Mouse (Mus musculus) megakaryocyte, embryonic 14.5 days (primary cell): ENCODE results near the gene Zfp128. TPM values are rescaled to one million over a fixed set of nuclear protein-coding genes. Genes with fewer than 3 reads are reported as not detected.
"Not testable (repeated sequence)": the region's sequence is repeated elsewhere in the genome, so short reads cannot be mapped to it uniquely, and the experiment has no call there.

ENCODE experiments used
- H3K27me3 ChIP-seq: replicated peaks from 2 replicates; pipeline ENCODE3; 2012; ENCODE audit warnings: inconsistent platforms
- H3K36me3 ChIP-seq: replicated peaks from 2 replicates; pipeline ENCODE3; 2012; ENCODE audit warnings: low read length, inconsistent platforms, mixed read lengths
- H3K4me1 ChIP-seq: 2 replicates; pipeline ENCODE4 v1.6.1; 2012; ENCODE audit warnings: inconsistent platforms
- H3K4me3 ChIP-seq: replicated peaks from 2 replicates; pipeline ENCODE3; 2012; ENCODE audit warnings: moderate library complexity, mild to moderate bottlenecking, inconsistent platforms
- H3K9me3 ChIP-seq: 2 replicates; pipeline ENCODE4 v1.6.1; 2012; ENCODE audit warnings: inconsistent platforms
- FLI1 ChIP-seq: IDR thresholded peaks from 2 replicates; pipeline ENCODE4 v1.6.1; 2012; ENCODE audit warnings: low read length, inconsistent platforms, mixed read lengths
- GATA1 ChIP-seq: IDR thresholded peaks from 3 replicates; pipeline ENCODE4 v1.6.1; 2012; ENCODE audit warnings: mixed read lengths, low read length, inconsistent platforms, borderline replicate concordance
- polyA plus RNA-seq: library from polyadenylated mRNA; stranded (reverse); fragments of >175 nt; gene quantifications from 2 replicates; pipeline ENCODE4 v1.2.3, GENCODE M21; 2012; ENCODE audit warnings: low replicate concordance; ENCODE audit not compliant: insufficient read depth

Gene Zfp128
- 0.25 TPM in 1 of 2 replicates, not detected in the other for polyA plus RNA-seq

GRCm38 (mm10) chr7:12880911-12881660, at the start of gene Zfp128:
Gene Zfp128 (plus strand): TSS chr7:12881177.
- no peak for TF ChIP-seq FLI1
- no peak for TF ChIP-seq GATA1
- Histone ChIP-seq H3K9me3 (no peaks in the 10 kb centered on the region), H3K27me3 (no peaks in the 10 kb centered on the region), H3K36me3 (peaks cover 19% of the 10 kb centered on the region), H3K4me1 (peaks cover 26% of the 10 kb centered on the region), H3K4me3 (peak within 1 kb of the TSS; percentile 97)

DNA sequence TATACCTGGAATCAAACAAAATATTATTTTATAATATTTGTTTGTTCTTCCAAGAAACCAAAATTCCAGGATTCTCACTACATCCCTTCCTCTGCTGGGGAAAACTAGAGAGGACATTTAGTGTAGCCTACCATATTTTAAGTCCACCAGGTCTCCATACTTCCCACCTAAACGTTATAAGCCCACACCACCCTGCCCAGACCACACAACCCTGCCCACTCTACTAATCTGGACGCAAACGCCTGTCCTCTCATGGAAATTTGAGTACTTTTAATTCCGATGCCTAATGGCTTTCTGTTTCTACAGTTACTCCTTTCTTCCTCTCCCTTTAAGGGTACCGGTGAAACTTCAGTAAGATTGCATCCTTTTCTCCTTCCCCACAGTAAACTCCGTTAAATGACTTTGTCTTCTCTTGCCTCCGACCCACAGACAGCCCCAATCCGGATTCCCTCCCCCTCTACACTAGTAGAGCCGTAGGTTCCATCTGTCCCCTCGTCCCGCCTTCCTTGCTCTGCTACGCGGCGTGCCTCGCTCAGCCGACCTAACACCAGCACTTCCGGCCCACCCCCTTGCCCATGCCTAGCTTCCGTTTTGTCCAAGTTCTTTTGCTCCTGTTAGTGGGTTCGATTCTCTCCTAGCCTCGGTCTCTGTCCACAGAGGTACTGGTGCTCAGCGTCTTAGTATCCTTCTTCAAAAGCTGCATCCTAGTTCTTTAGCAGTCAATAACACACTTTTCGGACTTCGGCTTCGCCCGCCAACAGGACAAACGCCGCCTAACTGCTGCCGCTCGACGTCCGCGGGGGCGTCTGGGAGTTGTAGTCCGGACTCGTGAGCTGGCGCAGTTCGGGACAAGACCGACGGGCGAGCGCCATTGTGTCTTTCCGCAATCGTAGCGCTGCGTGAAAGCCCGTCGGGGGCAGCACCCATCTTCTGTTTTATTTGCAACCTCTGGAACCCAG, 46.5 kb upstream of the Zfp128 start, which contains the start of gene Zfp110:
Gene Zfp110, plus strand, starts transcription at position 600 of the 959 bp plus-strand sequence.
- H3K4me3 ChIP-seq = peak within 1 kb of the TSS; percentile 94
- peaks cover 17% of the 10 kb centered on the region for H3K4me1 ChIP-seq
- no peak for TF ChIP-seq GATA1
- TF ChIP-seq FLI1 = peak; percentile 75; the same call in 1 of the 2 replicates
- H3K36me3 ChIP-seq = peaks cover 35% of the 10 kb centered on the region
- peaks cover 23% of the 10 kb centered on the region for H3K9me3 ChIP-seq
- no peaks in the 10 kb centered on the region for H3K27me3 ChIP-seq

DNA sequence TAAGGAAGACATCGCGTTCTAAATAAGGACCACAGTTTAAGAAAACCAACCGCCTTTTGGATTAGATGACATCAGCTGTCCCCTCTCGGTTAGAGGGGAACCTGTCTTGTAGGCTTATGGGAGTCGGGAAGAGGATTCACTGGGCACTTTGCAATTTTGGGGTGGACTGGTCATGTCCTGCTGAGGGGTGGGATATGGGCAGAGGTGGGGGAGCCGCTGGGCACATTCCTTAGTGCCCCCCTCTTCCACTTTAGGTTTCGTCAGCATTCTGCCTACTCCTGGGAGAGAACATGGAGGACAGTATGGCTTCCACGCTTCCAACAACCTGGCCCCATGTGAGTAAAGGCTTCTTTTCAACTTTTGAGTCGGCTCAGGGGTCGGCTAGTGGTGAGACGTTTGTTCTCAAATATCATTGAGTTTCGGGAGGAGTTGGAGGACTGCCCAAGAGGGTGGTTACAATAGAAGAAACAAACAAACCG, 45.7 kb upstream of the Zfp128 start:
- no peak for TF ChIP-seq GATA1
- no peak for TF ChIP-seq FLI1
- Histone ChIP-seq H3K27me3 (no peaks in the 10 kb centered on the region), H3K4me1 (peaks cover 17% of the 10 kb centered on the region), H3K4me3 (peak overlapping the region; percentile 94), H3K36me3 (peaks cover 43% of the 10 kb centered on the region), H3K9me3 (peaks cover 25% of the 10 kb centered on the region)

DNA sequence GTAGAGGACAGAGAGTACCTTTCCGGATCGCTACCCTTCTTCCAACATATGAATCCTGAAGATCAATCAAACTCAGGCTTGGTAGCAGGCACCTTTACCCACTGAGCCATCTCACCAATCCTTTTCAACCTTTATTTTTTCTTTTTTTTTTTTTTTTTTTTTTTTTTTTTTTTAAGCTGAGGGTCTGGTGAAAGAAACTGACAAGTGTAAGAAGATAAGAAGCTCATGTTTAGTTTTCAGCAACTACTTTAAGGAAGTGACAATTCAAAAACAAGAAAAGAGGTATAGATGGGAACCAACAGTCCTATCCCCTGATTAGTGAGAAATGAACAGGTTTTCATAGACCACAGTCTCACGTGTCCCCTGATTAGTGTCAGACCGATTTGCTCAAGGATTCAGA, 45.2 kb upstream of the Zfp128 start:
- Histone ChIP-seq H3K4me1 (peaks cover 17% of the 10 kb centered on the region), H3K36me3 (peaks cover 49% of the 10 kb centered on the region), H3K27me3 (no peaks in the 10 kb centered on the region), H3K4me3 (peak overlapping the region; percentile 94), H3K9me3 (peaks cover 31% of the 10 kb centered on the region)
- no peak for TF ChIP-seq FLI1

DNA sequence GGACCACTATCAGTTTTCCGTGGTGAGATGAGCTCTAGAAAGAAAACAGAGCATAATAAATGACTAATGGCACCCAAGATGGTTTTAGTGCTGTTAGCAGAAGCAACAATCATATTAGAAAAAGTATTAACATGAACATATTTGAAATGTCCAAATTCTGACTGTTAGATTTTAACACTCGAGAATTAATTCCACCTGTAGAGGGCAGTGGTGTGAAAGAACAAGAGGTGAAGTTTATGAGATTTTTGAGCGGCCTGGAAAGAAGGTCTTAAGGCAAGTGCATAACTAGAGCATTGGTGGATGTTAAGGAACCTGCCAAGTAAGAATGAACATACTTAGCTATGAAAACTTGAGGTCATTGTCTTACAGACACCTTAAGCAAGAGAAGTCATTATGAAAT, 6.7 kb upstream of the Zfp128 start:
- Histone ChIP-seq H3K9me3 (peaks cover 4% of the 10 kb centered on the region), H3K27me3 (no peaks in the 10 kb centered on the region), H3K4me1 (no peaks in the 10 kb centered on the region), H3K4me3 (no peak overlapping the region), H3K36me3 (no peaks in the 10 kb centered on the region)
- TF ChIP-seq GATA1 (no peak), FLI1 (no peak)

- Histone ChIP-seq H3K4me1 (peaks cover 26% of the 10 kb centered on the region), H3K36me3 (peaks cover 8% of the 10 kb centered on the region), H3K9me3 (no peaks in the 10 kb centered on the region), H3K4me3 (no peak overlapping the region), H3K27me3 (no peaks in the 10 kb centered on the region)
- TF ChIP-seq FLI1 (no peak), GATA1 (no peak)
Measured at GRCm38 (mm10) chr7:12880036-12880435, 941 bp upstream of the Zfp128 start.

GRCm38 (mm10) chr7:12880497-12880896, 480 bp upstream of the Zfp128 start:
- Histone ChIP-seq H3K4me3 (peak overlapping the region; percentile 97), H3K4me1 (peaks cover 26% of the 10 kb centered on the region), H3K36me3 (peaks cover 13% of the 10 kb centered on the region)
- H3K27me3 ChIP-seq, H3K9me3 ChIP-seq: not testable (repeated sequence)

DNA sequence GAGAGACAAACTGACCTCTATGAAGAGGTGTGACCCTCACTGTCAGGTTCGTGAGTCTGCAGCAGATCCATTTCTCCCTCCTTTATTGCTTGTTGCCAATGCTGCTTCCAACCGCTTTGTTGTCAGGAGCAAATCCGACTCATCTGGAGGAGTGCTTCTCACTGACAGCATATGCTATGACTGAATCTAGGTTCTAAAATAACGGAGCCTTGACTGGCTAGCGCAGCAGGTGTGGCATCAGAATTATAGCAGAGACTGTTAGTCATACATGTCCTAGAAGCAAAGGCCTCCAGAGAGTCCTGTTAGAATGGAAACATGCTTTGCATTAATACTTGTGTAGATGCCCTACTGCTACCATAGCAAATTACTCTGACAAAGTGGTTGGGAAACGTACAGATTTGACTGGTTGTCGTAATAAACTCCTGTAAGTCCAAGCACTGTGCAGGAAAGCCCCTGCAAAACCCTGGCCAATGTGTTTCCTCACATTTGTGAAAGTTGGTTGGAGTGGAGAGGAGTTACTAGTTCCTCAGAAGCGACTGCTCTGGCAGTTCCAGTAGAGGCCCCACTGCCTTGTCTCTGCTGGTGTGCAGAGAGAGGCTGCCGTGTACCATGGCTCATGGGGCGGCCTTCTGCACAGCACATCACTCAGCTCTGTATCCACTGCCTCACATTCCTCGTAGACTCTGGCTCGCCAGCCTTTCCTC, 5.7 kb downstream of the Zfp128 start:
- no peak for TF ChIP-seq FLI1
- TF ChIP-seq GATA1 = no peak
- peaks cover 38% of the 10 kb centered on the region for H3K4me1 ChIP-seq
- peaks cover 68% of the 10 kb centered on the region for H3K36me3 ChIP-seq
- H3K4me3 ChIP-seq = no peak overlapping the region
- H3K27me3 ChIP-seq = no peaks in the 10 kb centered on the region
- H3K9me3 ChIP-seq = no peaks in the 10 kb centered on the region

DNA sequence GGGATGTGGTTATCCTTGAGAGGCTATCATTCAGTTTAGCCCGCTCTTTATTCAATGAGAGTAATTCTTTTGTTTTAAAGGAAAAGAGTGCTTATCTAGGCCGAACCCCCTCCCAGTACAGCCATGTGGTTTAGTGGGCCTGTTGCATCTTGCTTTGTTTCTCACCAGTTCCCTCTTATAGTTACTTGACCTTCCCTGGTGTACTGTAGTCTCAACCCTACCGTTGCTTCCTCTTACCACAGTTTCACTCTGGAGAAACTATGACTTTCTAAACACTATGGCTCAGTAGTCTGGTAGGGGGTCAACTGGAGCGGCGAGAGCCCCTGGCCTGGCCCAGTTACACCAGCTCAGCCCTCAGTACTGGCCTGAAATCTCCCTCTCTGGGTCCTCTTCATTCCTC, 6.6 kb downstream of the Zfp128 start:
- Histone ChIP-seq H3K4me1 (peaks cover 30% of the 10 kb centered on the region), H3K27me3 (no peaks in the 10 kb centered on the region), H3K4me3 (no peak overlapping the region), H3K9me3 (no peaks in the 10 kb centered on the region), H3K36me3 (peaks cover 73% of the 10 kb centered on the region)
- TF ChIP-seq GATA1 = no peak
- no peak for TF ChIP-seq FLI1
